ENCODE assay signal across 14 mouse cellular contexts in genomic region chr17:45194786-45195281, GRCm38 (mm10).
DNase-seq lines count a peak whose midpoint lies in the region; ATAC-seq and TF ChIP-seq lines count a peak whose summit lies in the region.
"Had no signal": no experiment of that assay in that cellular context is flagged by ENCODE, and none has a peak within 500 bp of the region (broad histone marks: within the 10 kb centered on the region; RNA-seq: fewer than 3 reads in every experiment).

No protein-coding gene starts in this region.

- no peaks in the 10 kb centered on the region for H3K27me3 ChIP-seq in kidney, adult 2 months (replicated peaks; ENCODE audit: control insufficient read depth, insufficient read depth, low read length)
- peaks cover 7% of the 10 kb centered on the region for H3K27me3 ChIP-seq in embryonic facial prominence, embryonic 10.5 days (replicated peaks; ENCODE audit: low read depth, poor library complexity, severe bottlenecking)
- H3K27me3 ChIP-seq in midbrain, embryonic 13.5 days: no peaks in the 10 kb centered on the region
- H3K27me3 ChIP-seq: Patski had no signal

- DNase-seq in kidney, adult 2 months: peak; percentile 15
- no peak for DNase-seq in kidney, adult 11 months
- DNase-seq in brain, embryonic 14.5 days (ENCODE audit: low read depth): peak; percentile 15
- peak; percentile 74 for DNase-seq in embryonic facial prominence, embryonic 10.5 days (ENCODE audit: low spot score)
- peak; percentile 20 to 35 for DNase-seq in kidney, postnatal 4 days
- DNase-seq in adrenal gland, adult 8-10 months: no peak
- no peak for DNase-seq in left cerebral cortex, postnatal 4 days
- DNase-seq: B cell, adult 2 months; cerebellum, adult 11 months; spleen, adult 18-20 months had no signal

- no peak overlapping the region for H3K4me2 ChIP-seq in midbrain, embryonic 13.5 days (replicated peaks)
- H3K4me2 ChIP-seq: liver, embryonic 11.5 days had no signal

- TF ChIP-seq CTCF in kidney, adult 2 months (conservative IDR thresholded peaks at IDR 0.05; ENCODE audit: insufficient read depth, insufficient read length, low read depth, low read length): no peak
- no peak for TF ChIP-seq CTCF in brain, embryonic 14.5 days (IDR thresholded peaks at IDR 0.05; ENCODE audit: borderline replicate concordance, extremely low read depth, insufficient read depth, insufficient read length)

- H3K36me3 ChIP-seq in kidney, adult 2 months (ENCODE audit: control insufficient read depth, insufficient read depth, low read length): no peaks in the 10 kb centered on the region
- H3K36me3 ChIP-seq in embryonic facial prominence, embryonic 10.5 days (replicated peaks): no peaks in the 10 kb centered on the region
- no peaks in the 10 kb centered on the region for H3K36me3 ChIP-seq in midbrain, embryonic 13.5 days

- intact Hi-C loops in left cerebral cortex, postnatal 4 days (cut with DNase I): no loop called here

- no peaks in the 10 kb centered on the region for H3K9me3 ChIP-seq in embryonic facial prominence, embryonic 10.5 days
- H3K9me3 ChIP-seq in midbrain, embryonic 13.5 days: 0 out of 2 replicates have a peak, but pooled peaks cover 4% of the 10 kb centered on the region

- no peak overlapping the region for H3K27ac ChIP-seq in kidney, adult 2 months (ENCODE audit: insufficient read depth, low read depth, low read length)
- H3K27ac ChIP-seq in embryonic facial prominence, embryonic 10.5 days (replicated peaks): peak overlapping the region; percentile 79
- no peak overlapping the region for H3K27ac ChIP-seq in midbrain, embryonic 13.5 days

- ATAC-seq in midbrain, embryonic 13.5 days: no peak
- ATAC-seq: lung, postnatal 0 days; Patski had no signal

- no peaks in the 10 kb centered on the region for H3K4me1 ChIP-seq in kidney, adult 2 months (ENCODE audit: control insufficient read depth, insufficient read depth, low read length)
- H3K4me1 ChIP-seq in embryonic facial prominence, embryonic 10.5 days: peaks cover 30% of the 10 kb centered on the region
- no peaks in the 10 kb centered on the region for H3K4me1 ChIP-seq in midbrain, embryonic 13.5 days (replicated peaks)

- H3K4me3 ChIP-seq in kidney, adult 2 months (ENCODE audit: insufficient read depth, low read depth, low read length): no peak overlapping the region
- H3K4me3 ChIP-seq in embryonic facial prominence, embryonic 10.5 days: peak overlapping the region; percentile 23; the same call in 1 of the 2 replicates
- no peak overlapping the region for H3K4me3 ChIP-seq in midbrain, embryonic 13.5 days (replicated peaks)

- 26% methylated on average over 13 of the region's 13 CpGs for WGBS in kidney, adult 2 months
- 32% methylated on average over 13 of the region's 13 CpGs for WGBS in embryonic facial prominence, embryonic 10.5 days
- 76% methylated on average over 13 of the region's 13 CpGs for WGBS in midbrain, embryonic 13.5 days

- H3K9ac ChIP-seq in midbrain, embryonic 13.5 days (replicated peaks): no peak overlapping the region

- no peak for TF ChIP-seq POLR2A in kidney, adult 2 months (IDR thresholded peaks at IDR 0.05; ENCODE audit: low read depth, low read length)
- no peak for TF ChIP-seq POLR2A in brain, embryonic 14.5 days (IDR thresholded peaks at IDR 0.05; ENCODE audit: borderline replicate concordance, extremely low read depth, insufficient read depth, insufficient read length, poor library complexity, severe bottlenecking)

Comparison
In these comparisons a context has a peak if more than half of its experiments do, and no peak if none do; other contexts are left out.
1. DNase-seq: peak in kidney, adult 2 months (single experiment), brain, embryonic 14.5 days (single experiment), embryonic facial prominence, embryonic 10.5 days (single experiment) and kidney, postnatal 4 days (2 of 2); none in kidney, adult 11 months (single experiment), adrenal gland, adult 8-10 months (single experiment) and left cerebral cortex, postnatal 4 days (single experiment).